Mouse (Mus musculus): ENCODE data around the gene Colgalt2. TPM values are rescaled to one million over a fixed set of nuclear protein-coding genes. Genes with fewer than 3 reads are reported as not detected.
A peak's percentile ranks its signal among the peaks of the same experiment; 100 is the strongest.
"Not testable (repeated sequence)": the region's sequence is repeated elsewhere in the genome, so short reads cannot be mapped to it uniquely, and the experiment has no call there.

Gene Colgalt2
- total RNA-seq (2021) = 1 to 10 TPM; 6.7 to 7.6 TPM

DNA sequence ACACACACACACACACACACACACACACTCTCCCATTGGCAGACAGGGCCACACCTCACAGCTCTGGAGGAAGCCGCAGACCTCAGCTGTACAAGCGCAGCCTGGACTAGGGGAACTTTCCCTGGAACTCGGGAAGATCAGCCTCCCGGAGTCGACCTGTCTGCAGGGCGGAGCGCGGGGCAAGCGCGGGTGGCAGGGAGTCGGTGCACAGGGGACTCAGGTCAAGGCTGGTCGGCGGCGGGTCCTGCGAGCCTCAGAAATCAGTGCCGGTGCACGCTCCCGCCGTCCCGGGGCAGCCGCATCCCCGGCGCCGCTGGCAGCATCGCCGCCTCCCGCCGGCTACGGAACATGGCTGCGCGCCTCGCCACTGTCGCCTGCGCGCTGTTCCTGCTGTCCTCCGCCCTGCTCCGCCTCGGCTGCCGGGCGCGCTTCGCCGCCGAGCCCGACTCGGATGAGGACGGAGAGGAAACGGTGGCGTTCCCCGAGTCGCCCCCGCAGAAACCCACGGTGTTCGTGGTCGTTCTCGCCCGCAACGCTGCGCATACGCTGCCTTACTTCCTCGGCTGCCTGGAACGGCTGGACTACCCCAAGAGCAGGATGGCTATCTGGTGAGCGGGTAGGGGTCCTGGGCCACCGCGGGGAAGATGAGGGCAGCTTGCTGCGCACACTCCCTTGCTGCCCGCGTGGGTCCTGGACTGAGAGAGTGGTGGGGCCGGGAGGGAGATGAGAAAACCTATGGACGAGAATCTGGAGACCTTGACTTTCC is at the start of gene Colgalt2:
Gene Colgalt2 (plus strand): TSS at position 41 of the 766 bp plus-strand sequence.
- intact Hi-C loops (cut with DNase I) = loop anchor here (5.0 to 10.0 kb wide), 2 partner anchors 92 to 365 kb away; partner anchors contain the start of genes Arpc5 and Rgl1
- peak in 1 of 2 experiments; percentile 64 for DNase-seq (ENCODE audit: extremely low spot score in 1 of 2, low spot score in 2 of 2)

DNA sequence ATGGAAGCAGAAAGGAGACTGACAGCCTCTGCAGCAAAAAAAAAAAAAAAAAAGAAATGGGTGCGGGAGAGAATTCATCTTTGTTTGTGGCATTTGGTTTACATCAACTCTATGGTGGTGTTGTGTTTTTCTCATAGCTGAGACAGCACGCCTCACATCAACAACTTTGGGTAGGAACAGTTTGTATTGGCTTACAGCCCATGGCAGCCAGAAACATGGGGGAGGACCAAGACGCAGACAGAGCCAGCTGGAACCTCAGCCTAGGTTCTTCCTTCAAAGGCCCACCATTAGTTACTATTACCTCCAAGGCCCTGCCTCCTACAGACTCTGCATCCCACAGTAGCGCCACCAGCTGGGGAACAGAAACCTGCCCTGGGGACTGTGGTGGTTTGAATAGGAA is 42.9 kb upstream of the Colgalt2 start:
- no peak for DNase-seq (ENCODE audit: extremely low spot score in 1 of 2, low spot score in 2 of 2)

GRCm38 (mm10) chr1:152368311-152369088 is 31.1 kb upstream of the Colgalt2 start:
- intact Hi-C loops (cut with DNase I) = loop anchor here (2.0 to 10.0 kb wide), 3 partner anchors 134 to 550 kb away; partner anchors contain the start of gene 1700025G04Rik
- DNase-seq (ENCODE audit: extremely low spot score in 1 of 2, low spot score in 2 of 2) = no peak

More for the DNA sequence above, 42.9 kb upstream of the Colgalt2 start:
- intact Hi-C loops (cut with DNase I) = no loop called here

- intact Hi-C loops (cut with DNase I) = loop anchor here (2.0 to 10.0 kb wide), 3 partner anchors 134 to 550 kb away; partner anchors contain the start of gene 1700025G04Rik
- DNase-seq (ENCODE audit: extremely low spot score in 1 of 2, low spot score in 2 of 2) = peak; percentile 67 to 81
Measured at GRCm38 (mm10) chr1:152369139-152369538, 30.5 kb upstream of the Colgalt2 start.

- DNase-seq (ENCODE audit: extremely low spot score in 1 of 2, low spot score in 2 of 2) = no peak
- intact Hi-C loops (cut with DNase I) = no loop called here
Measured at GRCm38 (mm10) chr1:152378311-152378710, 21.3 kb upstream of the Colgalt2 start.

- no peak for DNase-seq (ENCODE audit: extremely low spot score in 1 of 2, low spot score in 2 of 2)
- intact Hi-C loops (cut with DNase I) = no loop called here
Measured at GRCm38 (mm10) chr1:152384589-152384988, 15.0 kb upstream of the Colgalt2 start.

DNA sequence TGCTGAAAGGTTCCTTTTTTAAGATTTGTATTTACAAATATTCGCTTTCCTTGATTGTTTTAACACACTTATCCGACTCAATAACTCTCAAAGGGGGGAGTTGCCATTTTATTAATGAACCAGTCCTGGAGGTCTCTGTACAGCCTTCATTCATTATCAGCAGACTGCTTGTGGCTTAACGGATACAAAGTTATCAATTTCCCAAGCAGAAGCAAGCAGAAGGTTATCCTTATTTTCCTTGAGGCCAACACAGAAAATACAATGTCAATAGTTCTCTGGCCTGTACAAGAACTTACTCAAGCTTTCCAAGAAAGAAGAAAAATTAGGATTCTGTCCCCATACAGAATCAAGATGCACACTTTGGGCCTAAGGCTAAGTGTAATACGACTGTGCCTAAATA is 13.9 kb upstream of the Colgalt2 start:
- DNase-seq (ENCODE audit: extremely low spot score in 1 of 2, low spot score in 2 of 2); intact Hi-C loops (cut with DNase I): not testable (repeated sequence)

GRCm38 (mm10) chr1:152386188-152386835 is 13.3 kb upstream of the Colgalt2 start, which contains the start of gene Tsen15:
TSS of gene Tsen15 (minus strand) at chr1:152386688.
- peak; percentile 75 to 89 for DNase-seq (ENCODE audit: extremely low spot score in 1 of 2, low spot score in 2 of 2)
- intact Hi-C loops (cut with DNase I) = no loop called here

GRCm38 (mm10) chr1:152389271-152389670 is 10.4 kb upstream of the Colgalt2 start:
- no peak for DNase-seq (ENCODE audit: extremely low spot score in 1 of 2, low spot score in 2 of 2)
- intact Hi-C loops (cut with DNase I) = no loop called here

DNA sequence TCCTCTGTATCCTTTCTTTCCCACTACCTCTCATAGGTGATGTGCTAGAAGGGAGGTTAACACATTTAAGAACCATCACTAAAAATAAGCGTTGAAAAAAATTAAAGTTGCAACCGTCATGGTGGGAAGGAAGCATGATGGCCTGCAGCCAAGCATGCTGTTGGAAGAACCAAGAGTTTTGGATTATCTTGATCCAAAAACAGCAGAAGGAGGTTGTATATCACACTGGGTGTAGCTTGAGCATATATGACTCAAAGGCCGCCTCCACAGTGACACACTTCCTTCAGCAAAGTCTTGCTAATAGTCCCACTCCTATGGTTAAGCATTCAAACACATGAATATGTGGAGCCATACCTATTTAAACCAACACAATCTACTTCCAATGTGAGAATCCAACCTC is 5.5 kb upstream of the Colgalt2 start:
- intact Hi-C loops (cut with DNase I) = no loop called here
- no peak for DNase-seq (ENCODE audit: extremely low spot score in 1 of 2, low spot score in 2 of 2)

DNA sequence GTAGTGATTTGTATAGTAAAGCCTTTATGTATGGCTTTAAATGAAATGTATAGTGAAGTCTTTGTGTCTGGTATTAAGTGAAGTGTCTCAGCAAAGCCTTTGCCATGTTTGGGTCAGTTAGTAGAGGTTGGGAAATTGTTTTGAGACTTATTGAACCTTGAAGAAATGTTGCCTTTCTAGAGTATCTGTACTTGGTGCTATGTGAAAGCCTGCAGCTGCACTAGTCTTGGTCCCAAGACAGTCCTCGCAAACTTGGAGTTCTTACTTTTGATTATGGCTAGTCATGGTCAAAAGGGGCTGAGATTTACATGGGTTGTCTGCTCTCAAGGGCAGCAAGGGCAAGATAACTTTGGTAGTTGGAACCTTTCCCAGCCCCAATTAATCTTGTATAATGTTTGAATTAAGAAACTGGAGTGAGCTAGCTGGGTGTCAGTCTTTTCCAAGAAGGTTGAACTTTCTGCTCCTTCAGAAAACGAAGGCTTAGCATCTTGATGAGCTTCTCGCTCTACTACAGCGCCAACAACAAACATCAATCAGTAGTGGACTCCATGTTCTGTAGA is 4.6 kb upstream of the Colgalt2 start:
- intact Hi-C loops (cut with DNase I) = no loop called here
- no peak for DNase-seq (ENCODE audit: extremely low spot score in 1 of 2, low spot score in 2 of 2)

- intact Hi-C loops (cut with DNase I) = no loop called here
Measured at GRCm38 (mm10) chr1:152398708-152399107, 922 bp upstream of the Colgalt2 start.

DNA sequence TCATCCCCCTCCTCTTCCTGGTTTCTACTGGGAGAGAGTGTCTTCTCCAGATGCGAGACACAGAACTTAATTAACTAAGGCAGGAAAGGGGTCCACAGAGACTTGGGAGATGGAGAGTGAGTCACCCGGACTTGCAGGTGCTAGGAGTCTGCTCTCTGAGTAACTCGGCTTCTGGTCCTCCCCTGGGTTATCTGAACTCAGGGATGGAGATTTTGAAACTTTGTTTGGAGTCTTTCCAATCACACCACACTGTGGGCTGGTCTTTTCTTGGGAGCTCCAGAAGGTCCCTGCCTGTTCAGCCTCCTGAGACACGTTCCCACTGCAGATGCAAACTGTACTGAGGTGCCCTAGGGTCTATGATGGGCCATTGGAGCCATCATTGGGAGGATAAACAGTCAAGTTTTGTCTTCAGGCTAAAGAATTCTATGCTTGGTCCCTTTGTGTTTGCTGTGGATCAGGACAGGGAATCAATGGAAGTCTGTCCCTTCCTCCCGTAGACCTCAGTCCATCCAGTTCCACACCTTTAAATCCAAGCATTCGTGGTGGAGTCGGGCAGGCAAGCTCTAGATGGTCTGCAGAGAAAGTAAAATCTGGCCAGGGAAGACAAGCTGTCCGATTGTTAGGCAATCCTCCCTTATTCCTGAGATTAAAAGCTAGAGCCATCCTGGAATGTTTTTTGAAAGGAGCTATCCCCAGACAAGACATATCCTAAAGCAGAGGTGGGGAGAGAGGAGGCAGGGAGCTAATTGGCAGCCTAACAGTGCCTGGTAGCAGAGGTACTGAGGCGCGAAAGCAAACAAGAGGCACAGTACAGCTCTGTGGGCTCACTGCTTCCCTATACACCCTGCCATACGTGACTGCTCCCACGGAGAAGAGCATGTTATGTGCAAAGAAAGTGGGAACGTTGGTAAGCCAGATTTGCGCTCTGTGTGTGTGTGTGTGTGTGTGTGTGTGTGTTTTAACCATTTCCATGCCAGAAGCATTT is 1.2 kb downstream of the Colgalt2 start:
- intact Hi-C loops (cut with DNase I) = loop anchor here (5.0 to 10.0 kb wide), 2 partner anchors 91 to 364 kb away; partner anchors contain the start of genes Arpc5 and Rgl1
- DNase-seq (ENCODE audit: extremely low spot score in 1 of 2, low spot score in 2 of 2) = no peak

More at GRCm38 (mm10) chr1:152398708-152399107, 922 bp upstream of the Colgalt2 start:
- no peak for DNase-seq (ENCODE audit: extremely low spot score in 1 of 2, low spot score in 2 of 2)

DNA sequence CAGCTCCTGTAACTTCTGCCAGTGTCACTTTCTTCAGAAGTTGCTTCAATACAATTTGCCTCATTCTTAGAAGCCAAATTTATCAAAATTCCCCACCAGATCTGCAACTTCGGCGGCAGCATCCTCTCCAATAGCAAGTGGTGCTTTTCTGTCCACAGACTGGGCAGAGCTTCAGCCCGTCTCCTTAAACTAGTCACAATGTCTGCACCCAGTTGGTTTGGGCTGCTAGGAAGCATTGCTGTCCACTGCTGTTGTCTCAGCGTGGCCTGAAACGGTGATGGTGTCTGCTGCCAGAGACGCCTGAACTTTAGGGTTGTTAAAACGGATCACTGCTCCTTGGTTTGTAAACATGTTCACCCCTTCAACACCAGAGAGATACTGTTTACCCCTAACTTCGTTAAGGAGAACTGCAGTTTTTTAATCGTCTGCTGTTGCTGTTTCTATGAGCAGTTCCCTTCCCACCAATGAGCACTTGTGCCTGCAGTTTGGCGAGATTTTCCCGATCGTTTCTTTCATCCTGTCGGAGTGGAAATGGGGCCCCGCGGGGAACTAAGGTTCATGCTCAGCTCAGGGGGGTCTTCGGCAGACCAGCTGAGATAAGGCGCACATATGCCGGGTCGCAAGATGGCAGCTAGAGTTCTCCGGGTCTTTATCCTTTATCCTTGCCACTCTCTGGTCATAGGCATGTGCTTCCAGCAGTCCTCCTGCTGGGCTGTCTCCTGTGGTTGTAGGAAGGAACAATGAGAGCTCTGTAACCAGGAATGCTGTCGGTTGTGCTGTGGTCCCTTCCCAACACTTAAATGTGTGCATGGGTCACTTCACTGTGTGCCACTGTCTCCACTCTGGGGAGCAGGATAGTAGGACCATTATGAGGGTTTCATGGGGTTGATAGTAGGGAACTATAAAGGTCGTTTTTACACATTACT is 7.7 kb downstream of the Colgalt2 start:
- no peak for DNase-seq (ENCODE audit: extremely low spot score in 1 of 2, low spot score in 2 of 2)
- intact Hi-C loops (cut with DNase I) = loop anchor here (10.0 kb wide), 1 partner anchor 358 kb away; the partner anchor contains the start of genes Arpc5 and Rgl1

GRCm38 (mm10) chr1:152409356-152409755 is 9.7 kb downstream of the Colgalt2 start:
- DNase-seq (ENCODE audit: extremely low spot score in 1 of 2, low spot score in 2 of 2) = no peak
- intact Hi-C loops (cut with DNase I) = loop anchor here (10.0 kb wide), 1 partner anchor 355 kb away; the partner anchor contains the start of genes Arpc5 and Rgl1

- intact Hi-C loops (cut with DNase I) = no loop called here
- DNase-seq (ENCODE audit: extremely low spot score in 1 of 2, low spot score in 2 of 2) = peak in 1 of 2 experiments; percentile 77
Measured at GRCm38 (mm10) chr1:152410657-152411056, 11.0 kb downstream of the Colgalt2 start.

Measured in left cerebral cortex, postnatal 10 days (tissue).